9 mouse cellular contexts compared by ENCODE assay signal in genomic region chr3:56575422-56575821, GRCm38 (mm10).
A peak's percentile ranks its signal among the peaks of the same experiment; 100 is the strongest.
DNase-seq lines count a peak whose midpoint lies in the region; ATAC-seq and TF ChIP-seq lines count a peak whose summit lies in the region.
"Had no signal": no experiment of that assay in that cellular context is flagged by ENCODE, and none has a peak within 500 bp of the region (broad histone marks: within the 10 kb centered on the region; RNA-seq: fewer than 3 reads in every experiment).

No protein-coding gene starts in this region.

- TF ChIP-seq CTCF in liver, postnatal 0 days (IDR thresholded peaks at IDR 0.05; ENCODE audit: low read depth), result no peak

- no peak overlapping the region for H3K4me2 ChIP-seq in liver, postnatal 0 days (ENCODE audit: low read depth, low read length)
- no peak overlapping the region for H3K4me2 ChIP-seq in embryonic facial prominence, embryonic 15.5 days (replicated peaks)

- H3K27me3 ChIP-seq in liver, postnatal 0 days (ENCODE audit: insufficient read depth, low read length), result no peaks in the 10 kb centered on the region
- H3K27me3 ChIP-seq in embryonic facial prominence, embryonic 15.5 days, result no peaks in the 10 kb centered on the region

- H3K36me3 ChIP-seq in liver, postnatal 0 days (replicated peaks; ENCODE audit: insufficient read depth, low read length), result no peaks in the 10 kb centered on the region
- no peaks in the 10 kb centered on the region for H3K36me3 ChIP-seq in embryonic facial prominence, embryonic 15.5 days

- WGBS in liver, postnatal 0 days (ENCODE audit: insufficient replicate concordance), result 57% methylated on average over 5 of the region's 5 CpGs
- 57% methylated on average over 5 of the region's 5 CpGs for WGBS in embryonic facial prominence, embryonic 15.5 days

- H3K9ac ChIP-seq in liver, postnatal 0 days (replicated peaks), result no peak overlapping the region
- no peak overlapping the region for H3K9ac ChIP-seq in embryonic facial prominence, embryonic 15.5 days

- no peak overlapping the region for H3K27ac ChIP-seq in liver, postnatal 0 days (ENCODE audit: low read depth)
- no peak overlapping the region for H3K27ac ChIP-seq in embryonic facial prominence, embryonic 15.5 days (replicated peaks)

- TF ChIP-seq EP300 in liver, postnatal 0 days (IDR thresholded peaks at IDR 0.05; ENCODE audit: low read depth), result no peak

- H3K4me3 ChIP-seq in liver, postnatal 0 days (ENCODE audit: low read depth, low read length), result no peak overlapping the region
- H3K4me3 ChIP-seq in embryonic facial prominence, embryonic 15.5 days (replicated peaks), result no peak overlapping the region

- peak; percentile 88 for ATAC-seq in cerebellum, adult (ENCODE audit: insufficient number of reproducible peaks, low FRiP score, low TSS enrichment)
- ATAC-seq in liver, postnatal 0 days, result no peak
- ATAC-seq in embryonic facial prominence, embryonic 15.5 days (ENCODE audit: insufficient number of reproducible peaks, low FRiP score, low TSS enrichment, low read depth), result peak; percentile 75

- H3K9me3 ChIP-seq in liver, postnatal 0 days (ENCODE audit: low read length), result no peaks in the 10 kb centered on the region
- H3K9me3 ChIP-seq in embryonic facial prominence, embryonic 15.5 days (replicated peaks), result no peaks in the 10 kb centered on the region

- no peak for DNase-seq in cerebellum, postnatal 25 days
- DNase-seq in liver, result peak; percentile 7
- DNase-seq in liver, postnatal 0 days, result no peak
- DNase-seq in naive thymus-derived CD4-positive, alpha-beta T cell, adult 2 months (ENCODE audit: low read depth), result peak; percentile 45
- DNase-seq in right cerebral cortex, postnatal 10 days (ENCODE audit: low spot score in 2 of 2), result no peak
- DNase-seq in frontal cortex, adult 2 months (ENCODE audit: extremely low spot score in 1 of 2, low spot score in 1 of 2), result no peak
- DNase-seq: gastrocnemius, postnatal 36 days had no signal

- H3K4me1 ChIP-seq in liver, postnatal 0 days (ENCODE audit: insufficient read depth), result no peaks in the 10 kb centered on the region
- H3K4me1 ChIP-seq in embryonic facial prominence, embryonic 15.5 days, result no peaks in the 10 kb centered on the region

Comparison
In these comparisons a context has a peak if more than half of its experiments do, and no peak if none do; other contexts are left out.
1. DNase-seq: peak in liver (single experiment) and naive thymus-derived CD4-positive, alpha-beta T cell, adult 2 months (single experiment); none in cerebellum, postnatal 25 days (0 of 2), liver, postnatal 0 days (single experiment), right cerebral cortex, postnatal 10 days (0 of 2) and frontal cortex, adult 2 months (0 of 2).